Mouse (Mus musculus) erythroid progenitor cell, adult 5-6 weeks (primary cell): ENCODE data around the gene Acin1. TPM values are rescaled to one million over a fixed set of nuclear protein-coding genes. Genes with fewer than 3 reads are reported as not detected.
A peak's percentile ranks its signal among the peaks of the same experiment; 100 is the strongest.

Experiments used
- ATAC-seq: replicated peaks from 2 replicates; pipeline ENCODE4 v1.8.0; 2016; ENCODE audit warnings: moderate number of reproducible peaks, mild to moderate bottlenecking, moderate TSS enrichment, inconsistent platforms; ENCODE audit not compliant: poor library complexity, low FRiP score, severe bottlenecking
- total RNA-seq, 2 experiments: library from RNA; stranded (forward) in 1 of 2; stranded (reverse) in 1 of 2; fragments of 150-400 nt in 1 of 2; fragments of 186-747, 209-891 nt in 1 of 2; gene quantifications; 2 replicates each; pipeline versions ENCODE4 v1.2.3 to v1.2.4; 2015 to 2017; ENCODE audit warnings: low replicate concordance in 2 of 2

Gene Acin1
- 153 and 270 TPM in 2 replicates for total RNA-seq (2015; ENCODE audit: low replicate concordance)
- 381 and 431 TPM in 2 replicates for total RNA-seq (2017; ENCODE audit: low replicate concordance)

DNA sequence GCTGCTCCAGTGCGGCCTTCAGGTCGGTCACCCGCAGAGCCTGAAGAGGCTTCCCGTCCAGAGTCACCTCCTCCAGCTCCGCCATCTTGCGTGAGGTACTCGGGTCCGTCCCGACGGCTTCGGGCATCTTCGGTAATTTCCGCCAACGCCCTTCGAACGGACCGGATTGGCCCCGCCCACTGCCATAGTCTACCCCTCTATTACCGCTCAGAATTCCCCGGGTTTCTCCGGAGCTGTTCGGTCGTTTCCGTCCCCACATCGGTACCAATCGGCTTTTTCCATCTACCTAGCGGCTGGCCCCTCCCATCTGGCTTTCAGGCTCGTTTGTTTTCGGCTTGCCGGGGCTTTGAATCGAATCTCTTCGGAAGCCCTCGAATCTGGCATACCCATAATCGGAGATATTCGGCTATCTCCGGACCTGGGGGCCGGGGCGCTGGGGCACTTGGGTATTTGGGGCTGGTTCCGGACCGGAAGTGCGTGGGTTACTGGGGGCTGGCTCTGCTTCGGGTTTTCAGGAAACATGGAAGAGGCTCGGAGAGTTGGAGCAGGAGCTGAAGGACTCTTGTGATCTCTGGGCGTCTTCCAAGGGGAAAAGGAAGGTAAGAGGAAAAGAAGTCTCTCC is at the start of gene Acin1:
TSS of gene Acin1 (minus strand) at position 410 of the 622 bp plus-strand sequence.
- ATAC-seq, result peak; percentile 83

DNA sequence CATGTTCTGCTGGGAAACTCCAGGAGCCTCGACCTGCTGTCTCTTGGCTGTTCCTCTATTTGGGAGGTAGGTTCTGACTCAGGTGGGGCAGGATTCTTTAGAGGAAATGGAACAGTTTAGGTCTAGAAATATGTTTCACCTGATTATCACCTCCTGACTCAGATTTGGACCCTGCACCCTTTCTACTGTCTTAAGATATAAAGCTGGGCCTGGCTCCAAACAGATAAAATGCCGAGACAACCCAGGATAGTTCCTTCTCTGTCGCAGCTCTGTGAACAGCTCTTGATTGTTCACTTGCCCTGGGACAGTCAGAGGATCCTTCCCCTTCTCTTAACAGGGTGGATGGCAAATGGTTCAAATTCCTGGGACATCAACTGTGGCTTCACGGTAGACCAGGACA is 48.5 kb upstream of the Acin1 start:
- ATAC-seq, result no peak

DNA sequence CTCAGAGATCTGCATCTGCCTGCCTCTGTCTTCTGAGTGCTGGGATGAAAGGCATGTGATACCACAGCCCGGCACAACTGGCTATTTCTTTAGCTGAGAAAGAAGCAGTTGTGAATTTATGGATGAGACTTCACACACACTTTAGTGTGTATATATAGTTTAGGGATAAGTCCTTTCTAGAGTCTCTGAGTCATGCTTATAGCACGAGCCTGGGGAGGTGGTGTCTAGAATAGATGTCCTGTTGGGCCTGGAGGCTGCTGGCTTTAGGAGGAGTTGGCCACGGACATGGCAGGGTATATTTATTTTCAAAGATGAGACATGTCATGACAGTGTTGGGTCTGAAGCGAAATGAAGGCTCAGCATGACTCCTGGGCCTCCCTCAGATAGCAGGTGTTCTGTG is 47.3 kb upstream of the Acin1 start:
- no peak for ATAC-seq

DNA sequence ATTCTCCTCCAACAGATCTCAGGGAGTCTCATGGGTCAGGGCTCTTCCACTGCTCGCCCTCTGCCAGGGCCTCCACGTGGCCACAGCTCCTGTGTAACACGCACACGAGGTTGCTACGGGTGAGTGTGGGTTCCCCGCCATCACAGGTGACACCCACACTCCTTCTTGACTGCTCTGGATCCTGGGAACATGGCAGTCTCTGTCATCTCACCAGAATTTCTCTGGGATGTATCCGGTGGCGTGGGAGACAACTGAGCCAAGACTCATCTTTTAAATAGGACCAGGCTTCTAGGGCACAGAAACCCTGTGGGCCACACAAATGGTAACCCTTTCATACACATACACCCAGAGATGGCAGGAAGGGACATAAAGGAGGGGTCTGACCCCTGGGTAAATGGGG is 45.5 kb upstream of the Acin1 start:
- no peak for ATAC-seq

DNA sequence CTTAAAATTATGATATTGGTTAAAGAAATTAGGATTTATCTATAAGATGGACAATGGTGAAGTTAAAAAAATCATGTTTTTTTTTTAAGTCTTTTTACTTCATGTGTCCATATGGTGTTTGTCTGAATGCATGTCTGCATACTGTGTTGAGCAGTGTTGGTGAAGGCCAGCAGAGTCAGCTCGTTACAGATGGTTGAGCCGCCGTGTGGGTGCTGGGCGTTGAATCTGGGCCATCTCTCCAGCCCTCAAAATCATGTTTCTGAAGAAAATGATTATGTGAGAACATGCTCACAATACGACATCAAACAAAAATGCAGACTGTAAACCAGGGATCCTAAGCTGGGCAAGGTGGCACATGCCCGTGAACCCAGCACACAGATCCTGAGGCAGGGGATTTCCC is 43.6 kb upstream of the Acin1 start:
- ATAC-seq, result no peak

DNA sequence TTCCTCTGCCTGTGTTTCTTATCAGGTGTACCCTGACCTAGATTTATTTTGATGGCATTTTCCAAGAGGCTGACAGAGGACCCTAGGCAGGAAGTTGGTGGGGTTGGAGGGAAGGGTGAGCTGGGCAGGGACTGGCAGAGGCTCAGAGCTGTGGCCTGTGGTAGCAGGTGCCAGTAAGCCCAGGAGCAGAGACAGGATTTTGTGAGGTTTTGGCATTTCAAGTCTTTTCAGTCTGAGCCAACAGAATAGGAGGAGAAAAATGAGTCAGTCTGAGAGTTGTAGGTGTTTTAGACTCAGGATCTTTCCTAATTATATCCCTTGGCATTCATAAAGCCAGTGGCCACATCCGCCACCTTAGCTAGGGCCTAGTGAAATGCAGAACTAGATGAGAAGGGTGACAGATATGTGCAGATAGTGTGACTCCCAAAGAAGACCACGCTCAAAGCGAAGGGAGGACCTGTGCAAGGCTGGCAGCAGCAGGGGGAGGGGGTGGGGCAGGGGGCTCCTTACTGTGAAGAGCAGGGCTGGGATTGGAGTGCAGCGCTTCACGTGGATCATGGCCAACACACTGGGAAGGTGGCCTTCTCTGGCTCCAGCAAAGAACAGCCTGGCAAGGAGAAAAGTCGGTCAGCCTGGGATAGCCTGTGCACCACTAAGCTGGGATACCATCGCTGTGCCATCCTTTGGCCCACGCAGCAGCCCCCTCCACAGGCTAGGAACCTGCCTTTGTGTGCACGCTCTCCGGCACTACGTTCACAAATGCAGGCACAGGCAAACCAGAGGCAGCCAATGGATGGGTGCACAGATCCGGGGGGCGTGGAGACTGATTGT is 42.3 kb upstream of the Acin1 start:
- ATAC-seq, result no peak

DNA sequence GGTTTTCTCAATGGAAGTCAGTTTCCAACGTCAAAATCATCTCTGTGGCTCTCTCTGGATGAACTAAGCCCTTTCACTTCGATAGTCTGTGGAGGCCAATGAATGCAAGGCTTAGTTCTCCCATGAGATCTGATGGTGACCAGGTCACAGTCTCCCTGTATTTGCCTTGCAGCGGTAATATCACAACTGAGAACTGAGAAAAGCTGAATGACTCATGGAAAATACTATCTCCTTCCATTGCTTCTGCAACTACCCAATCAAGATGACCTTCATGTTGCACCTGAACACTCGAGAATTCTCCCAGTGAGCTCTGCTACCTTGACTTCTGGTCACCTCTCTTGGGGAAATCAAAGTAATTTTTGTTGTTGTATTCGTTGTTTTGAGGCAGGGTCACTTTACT is 40.8 kb upstream of the Acin1 start:
- no peak for ATAC-seq

DNA sequence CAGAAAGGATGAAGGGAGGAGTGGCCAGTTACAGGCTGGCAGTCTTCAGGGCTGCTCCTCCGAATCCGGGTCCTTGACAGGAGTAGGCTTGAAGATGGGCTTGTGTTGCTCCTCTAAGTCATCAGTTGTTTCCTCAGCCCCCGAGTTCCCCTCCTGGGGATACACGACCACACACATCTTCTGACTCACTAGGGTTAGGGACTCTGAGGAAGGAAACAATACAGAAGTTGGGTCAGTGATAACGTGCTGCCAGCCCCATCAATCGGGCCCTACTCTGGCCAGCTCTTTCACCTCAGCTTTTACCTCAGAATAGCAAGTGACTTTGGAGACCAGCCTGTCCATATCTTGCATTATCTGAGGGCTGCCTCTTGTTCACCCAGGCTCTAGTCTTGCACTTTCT is 37.3 kb upstream of the Acin1 start:
- ATAC-seq, result no peak

DNA sequence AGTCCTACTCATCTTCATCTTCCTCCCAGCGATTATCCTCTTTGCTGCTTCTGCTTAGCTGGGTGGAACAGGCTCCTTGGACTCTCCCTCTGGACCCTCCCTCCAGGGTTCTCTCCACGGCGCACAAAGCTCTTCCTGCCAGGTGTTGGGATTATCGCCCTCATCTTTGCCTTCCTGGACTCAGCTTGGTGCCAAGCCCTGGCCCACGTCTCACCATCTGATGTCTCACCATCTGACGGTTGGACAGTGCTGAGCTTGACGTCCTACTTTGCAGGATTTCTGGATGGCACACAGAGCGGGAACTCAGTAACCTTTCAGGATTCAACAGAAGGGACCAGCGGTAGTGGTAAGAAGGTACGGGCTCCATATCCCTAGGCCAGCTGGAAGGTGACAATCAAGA is 35.0 kb upstream of the Acin1 start:
- ATAC-seq, result no peak

DNA sequence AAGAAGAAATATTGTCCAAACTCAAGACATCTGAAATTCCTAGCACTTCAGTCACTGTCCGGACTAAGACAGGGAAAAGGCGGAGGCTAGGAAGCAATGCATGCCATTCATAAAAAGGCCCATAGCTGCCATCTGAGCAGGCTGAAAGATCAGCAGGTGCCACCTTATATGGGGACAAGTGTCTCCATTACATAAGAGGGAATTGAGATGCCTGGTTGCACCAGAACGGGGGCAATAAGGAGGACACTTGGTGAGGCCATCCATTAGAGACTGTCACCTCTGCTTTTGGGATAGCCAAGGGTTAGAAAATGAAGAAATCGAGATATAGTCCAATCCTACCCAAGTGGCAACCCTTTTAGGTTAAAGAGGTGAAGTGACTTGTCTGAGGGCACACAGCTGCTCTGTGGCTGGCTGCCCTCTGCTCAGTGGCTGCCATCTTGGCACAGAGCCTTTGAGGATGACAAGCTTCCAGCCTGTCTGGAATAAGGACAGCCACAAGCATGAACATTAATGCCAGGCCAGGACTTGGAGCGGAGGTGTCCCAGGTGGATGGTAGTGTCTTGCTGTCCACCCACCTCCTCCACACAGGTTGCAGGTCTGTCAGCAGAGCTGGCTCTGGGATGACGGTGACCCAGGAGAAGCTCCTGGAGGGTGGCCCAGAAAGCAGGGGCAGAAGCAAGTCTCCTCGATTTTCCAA is 34.1 kb upstream of the Acin1 start:
- no peak for ATAC-seq

DNA sequence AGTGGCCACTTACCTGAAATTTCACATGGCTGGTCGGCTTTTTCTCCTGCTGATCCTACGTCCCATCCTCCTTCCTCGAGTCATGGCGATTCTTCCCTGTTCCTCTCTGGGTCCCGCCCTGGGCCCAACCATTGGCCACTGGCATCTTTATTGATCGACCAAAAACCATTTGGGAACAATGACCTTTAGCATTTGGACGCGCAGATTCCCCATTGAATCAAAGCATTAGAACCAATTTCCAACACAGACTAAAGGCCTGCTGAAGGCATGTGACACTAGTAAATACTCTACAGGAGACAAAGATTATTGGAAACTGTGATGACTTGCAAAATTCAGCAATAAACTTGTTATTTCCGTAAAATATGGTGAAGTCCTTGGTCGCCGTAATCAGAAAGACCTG is 33.3 kb upstream of the Acin1 start:
- no peak for ATAC-seq

DNA sequence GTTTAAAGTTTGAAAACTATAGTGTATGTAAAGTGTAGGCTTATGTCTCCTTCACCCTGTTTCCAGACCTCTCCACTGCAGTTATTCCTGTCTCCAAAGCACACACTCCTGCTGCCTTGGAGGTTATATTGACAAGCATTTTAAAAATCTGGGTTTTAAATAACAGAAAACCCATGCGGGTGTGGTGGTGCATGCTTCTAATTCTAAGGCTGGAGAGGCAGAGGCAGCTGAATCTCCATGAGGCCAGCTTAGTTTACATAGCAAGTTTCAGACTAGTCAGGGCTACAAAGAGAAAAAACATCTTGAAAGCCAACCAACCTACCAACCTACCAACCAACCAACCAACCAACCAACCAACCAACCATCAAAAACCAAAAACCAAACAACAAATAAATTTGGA is 28.7 kb upstream of the Acin1 start:
- ATAC-seq, result no peak

DNA sequence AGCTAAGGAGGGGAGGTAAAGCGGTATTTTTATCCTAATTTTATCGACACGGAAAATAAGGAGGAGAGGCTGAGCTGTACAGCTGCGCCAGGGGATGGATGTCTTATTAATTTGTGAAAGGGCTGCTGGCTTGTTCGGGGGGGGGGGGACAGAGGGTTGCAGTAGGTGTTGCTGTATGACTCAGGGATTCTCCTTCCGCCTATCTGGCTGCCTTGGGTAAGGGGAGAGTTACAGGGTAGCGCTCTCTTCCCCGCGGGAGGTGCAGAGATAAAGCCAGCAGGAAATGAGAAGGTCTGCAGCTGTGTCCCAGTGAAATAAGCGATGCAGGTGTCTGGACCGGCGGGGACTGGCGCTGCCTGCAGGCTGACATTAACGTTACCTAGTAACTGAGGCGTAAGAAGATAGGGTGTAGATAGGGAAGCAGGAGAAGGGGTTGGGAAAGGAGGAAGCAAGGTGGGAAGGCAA is 27.9 kb upstream of the Acin1 start:
- ATAC-seq, result 0 out of 2 replicates have a peak, but pooled peaks have one; percentile 27

DNA sequence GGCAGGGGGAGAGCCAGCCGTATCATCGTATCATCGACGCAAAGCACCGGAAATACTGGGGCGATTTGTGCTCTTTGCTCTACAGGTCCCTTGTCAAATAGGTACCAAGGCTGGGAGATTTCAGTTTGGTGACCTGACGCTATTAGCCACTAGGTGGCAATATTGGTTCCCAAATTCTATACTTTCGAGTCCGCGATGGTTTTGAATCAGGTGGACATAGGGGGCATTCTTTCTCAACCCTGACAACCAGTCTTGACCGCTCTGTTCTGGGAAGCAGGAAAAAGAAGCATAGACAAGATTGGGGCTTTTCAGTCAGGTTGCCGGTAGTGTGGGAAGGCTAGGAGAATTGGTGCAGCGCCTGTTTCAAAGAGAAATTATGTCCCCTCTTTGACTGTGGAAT is 27.4 kb upstream of the Acin1 start:
- peak; percentile 79 for ATAC-seq

DNA sequence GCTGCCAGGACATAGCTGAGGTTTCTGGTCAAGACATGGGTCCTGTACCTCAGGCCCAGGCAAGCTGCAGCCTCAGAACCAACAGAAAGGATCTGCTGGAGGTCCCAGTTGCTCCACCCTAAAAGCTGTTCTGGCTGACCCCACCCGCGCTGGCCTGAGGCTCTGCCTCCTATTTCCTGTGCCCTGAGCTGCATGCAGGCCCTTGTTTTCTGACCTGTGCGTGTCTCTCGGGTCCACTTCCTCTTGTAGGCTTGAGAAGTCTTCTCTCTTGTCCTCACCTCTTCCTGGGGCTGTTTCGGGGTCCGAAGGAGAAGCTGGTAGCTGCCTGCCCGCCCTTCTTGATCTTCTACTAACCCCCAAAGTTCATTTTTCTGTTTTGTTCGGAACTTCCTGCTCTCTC is 26.1 kb upstream of the Acin1 start:
- no peak for ATAC-seq

DNA sequence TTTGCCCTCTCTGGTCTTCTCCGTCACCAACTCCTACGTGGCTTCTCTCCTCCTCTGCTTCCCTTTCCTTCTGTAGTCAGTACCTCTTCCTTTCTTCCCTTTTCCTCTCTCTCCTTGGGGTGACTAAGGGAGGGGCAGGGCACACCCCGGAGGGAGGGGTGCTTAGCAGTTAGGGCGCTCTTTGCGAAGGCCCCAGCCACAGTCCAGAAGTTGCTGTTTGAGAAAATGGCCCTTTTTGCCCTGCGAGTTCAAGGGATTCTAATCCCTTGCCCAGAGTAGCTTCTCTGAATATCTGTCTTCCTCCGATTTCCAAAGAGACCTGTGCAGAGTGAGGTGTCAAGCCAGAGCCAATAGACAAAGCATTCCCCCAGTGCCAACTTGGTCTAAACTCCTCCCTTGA is 25.3 kb upstream of the Acin1 start, which contains the start of gene Cebpe:
TSS of gene Cebpe (minus strand) at position 101 of the 400 bp plus-strand sequence.
- no peak for ATAC-seq

DNA sequence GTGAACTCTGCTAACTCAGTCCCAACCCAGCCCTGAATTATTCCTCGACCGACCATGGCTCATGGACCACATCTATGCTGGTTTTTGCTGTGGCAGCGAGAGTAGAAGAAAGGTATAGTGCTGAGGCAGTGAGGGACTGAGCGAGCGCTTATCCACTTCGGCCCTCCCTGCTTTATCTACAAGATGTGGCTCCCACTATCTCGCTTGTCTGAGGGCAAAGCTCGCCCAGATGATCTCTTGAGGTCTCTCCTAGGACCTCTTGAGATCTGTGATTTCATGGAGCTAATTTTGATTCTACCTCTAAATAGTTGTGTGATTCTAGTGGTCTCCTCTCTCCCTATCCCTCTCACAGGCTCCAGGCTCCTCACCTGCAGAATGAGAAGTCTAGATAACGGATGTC is 22.3 kb upstream of the Acin1 start:
- no peak for ATAC-seq

DNA sequence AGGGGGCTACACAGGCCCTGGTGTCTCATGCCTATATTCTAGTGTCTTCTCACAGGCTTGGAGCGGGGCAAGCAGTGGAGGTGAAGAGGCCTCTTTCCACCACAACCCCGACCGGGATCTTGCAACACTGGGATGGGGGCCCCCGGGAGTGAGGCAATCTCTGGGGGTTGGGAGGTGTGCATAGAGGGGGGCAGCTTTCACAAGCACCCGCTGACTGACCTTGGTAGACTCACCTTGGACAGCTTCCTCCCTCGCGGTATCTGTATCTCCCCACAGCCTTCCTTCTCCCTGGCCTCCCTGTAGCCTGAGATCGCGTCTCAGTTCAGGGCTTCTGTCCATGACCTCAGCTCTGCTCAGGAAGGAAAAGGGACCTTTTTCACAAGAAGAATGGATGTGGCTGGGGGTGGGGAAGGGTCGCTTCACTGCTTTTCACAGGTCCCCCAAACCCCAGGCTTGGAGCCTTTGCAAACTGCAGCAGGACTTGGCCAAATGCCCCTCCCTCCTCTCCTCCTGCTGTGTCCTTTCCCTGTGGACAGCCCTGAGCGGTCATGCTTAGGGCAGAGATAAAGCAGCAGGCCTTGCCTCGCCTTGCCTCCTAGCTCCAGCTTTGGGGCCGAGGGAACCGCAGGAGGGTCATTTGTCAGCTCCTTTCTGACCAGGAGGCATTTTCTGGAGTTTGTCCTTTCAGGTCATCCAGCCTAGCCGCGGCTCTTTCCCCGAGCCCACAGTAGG is 20.0 kb upstream of the Acin1 start:
- no peak for ATAC-seq

DNA sequence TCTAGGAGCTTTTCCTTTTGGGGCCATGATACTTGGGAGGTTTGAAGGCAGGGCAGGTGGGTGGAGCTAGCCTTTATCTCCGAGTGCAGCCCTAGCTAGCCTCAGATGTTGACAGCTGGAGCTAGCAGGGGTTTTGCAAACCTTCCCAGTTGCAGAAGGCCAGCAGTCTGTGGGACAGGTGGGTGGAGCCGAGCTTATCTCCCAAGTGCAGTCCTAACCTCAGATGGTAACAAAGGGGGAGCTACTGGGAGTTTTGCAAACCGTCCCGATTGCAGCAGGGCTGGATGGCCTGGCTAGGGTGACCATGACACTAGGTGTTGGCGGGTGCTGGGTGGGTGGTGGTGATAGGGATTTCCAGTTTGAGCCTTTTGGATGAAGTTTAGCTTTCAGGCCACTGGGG is 19.1 kb upstream of the Acin1 start:
- ATAC-seq, result peak; percentile 95

DNA sequence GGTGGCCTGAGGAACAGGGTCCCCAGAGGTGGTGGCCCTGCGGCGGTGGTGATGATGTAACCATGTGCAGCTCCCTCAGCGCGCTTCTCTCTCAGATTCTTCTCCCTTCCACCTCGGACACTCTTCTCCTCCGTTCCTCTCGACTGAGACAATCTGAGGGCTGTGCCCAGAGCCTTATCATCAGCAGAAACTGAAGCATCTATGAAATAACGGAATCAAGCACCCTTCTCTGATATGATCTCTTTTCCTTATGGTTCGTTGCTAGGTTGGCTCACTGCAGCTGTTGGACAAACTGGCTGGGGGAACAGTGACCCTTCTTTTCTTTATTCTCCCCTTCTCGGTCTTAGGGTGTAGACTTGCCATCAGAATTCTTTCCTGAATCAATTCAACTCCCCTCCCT is 16.5 kb upstream of the Acin1 start:
- no peak for ATAC-seq
